Mouse (Mus musculus) bone marrow, adult 2 months (tissue): Measurements from ENCODE around the gene Ccndbp1. TPM values are rescaled to one million over a fixed set of nuclear protein-coding genes. Genes with fewer than 3 reads are reported as not detected.
"Not testable (repeated sequence)": the region's sequence is repeated elsewhere in the genome, so short reads cannot be mapped to it uniquely, and the experiment has no call there.

ENCODE experiments used
- H3K27ac ChIP-seq: fragments of 200-500 bp; 2 replicates; pipeline ENCODE4 v1.5.1; 2012; ENCODE audit warnings: low read depth, mild to moderate bottlenecking, control low read depth, inconsistent platforms, low read length; ENCODE audit not compliant: control insufficient read depth, poor library complexity, insufficient read depth
- H3K4me1 ChIP-seq: fragments of 200-500 bp; 2 replicates; pipeline ENCODE4 v1.6.1; 2011; ENCODE audit warnings: low read length; ENCODE audit not compliant: control insufficient read depth, insufficient read depth
- H3K4me3 ChIP-seq: fragments of 200-500 bp; replicated peaks from 2 replicates; pipeline ENCODE3; 2011; ENCODE audit warnings: mild to moderate bottlenecking, low read depth, low read length, control low read depth; ENCODE audit not compliant: control insufficient read depth
- CTCF ChIP-seq: fragments of 200-500 bp; IDR thresholded peaks from 2 replicates; pipeline ENCODE4 v1.5.1; 2011; ENCODE audit warnings: low read length, control low read depth; ENCODE audit not compliant: control insufficient read depth, insufficient read depth
- POLR2A ChIP-seq: fragments of 200-500 bp; IDR thresholded peaks from 2 replicates; pipeline ENCODE4 v1.6.1; 2011; ENCODE audit warnings: low read depth, mild to moderate bottlenecking, control low read depth, low read length, borderline replicate concordance; ENCODE audit not compliant: control insufficient read depth
- WGBS: fragments of 180-500 bp; shearing (Covaris S2); methylation state at CpG from one replicate; pipeline ENCODE4 v1.1.7; 2018; 5-methylcytosine and 5-hydroxymethylcytosine counted together
- polyA plus RNA-seq: library from polyadenylated mRNA; stranded (reverse); fragments of >200 nt; gene quantifications from 2 replicates; pipeline ENCODE4 v1.2.4, GENCODE M21; 2011; ENCODE audit warnings: low replicate concordance; ENCODE audit not compliant: missing spikeins, insufficient read depth, insufficient read length

The Ccndbp1 gene
- polyA plus RNA-seq, 1 experiment = 79.1 TPM

- TF ChIP-seq CTCF (no peak), POLR2A (no peak)
- 79% methylated on average over 2 of the region's 2 CpGs for WGBS
- Histone ChIP-seq H3K4me1 (peaks cover 1% of the 10 kb centered on the region; the same call in 1 of the 2 replicates), H3K27ac (no peak overlapping the region), H3K4me3 (no peak overlapping the region)
These were observed 27.3 kb upstream of the Ccndbp1 start for GRCm38 (mm10) chr2:120980861-120981260.

GRCm38 (mm10) chr2:120983611-120984010, 24.6 kb upstream of the Ccndbp1 start:
- Histone ChIP-seq H3K27ac (no peak overlapping the region), H3K4me1 (no peaks in the 10 kb centered on the region), H3K4me3 (no peak overlapping the region)
- TF ChIP-seq CTCF (no peak), POLR2A (no peak)
- 78% methylated on average over 2 of the region's 2 CpGs for WGBS

- TF ChIP-seq POLR2A (no peak), CTCF (peak; percentile 42; the same call in 1 of the 2 replicates)
- Histone ChIP-seq H3K4me3 (no peak overlapping the region), H3K4me1 (no peaks in the 10 kb centered on the region), H3K27ac (no peak overlapping the region)
- WGBS = 95% methylated on average over 1 of the region's 1 CpGs
These were observed 23.0 kb upstream of the Ccndbp1 start for GRCm38 (mm10) chr2:120985241-120985640.

GRCm38 (mm10) chr2:120991196-120991595, 17.0 kb upstream of the Ccndbp1 start:
- 85% methylated on average over 4 of the region's 4 CpGs for WGBS
- TF ChIP-seq CTCF = no peak
- no peak for TF ChIP-seq POLR2A
- H3K27ac ChIP-seq = no peak overlapping the region

GRCm38 (mm10) chr2:120996607-120997006, 11.6 kb upstream of the Ccndbp1 start:
- not testable (repeated sequence) for H3K4me3 ChIP-seq, H3K4me1 ChIP-seq, H3K27ac ChIP-seq
- WGBS = 44% methylated on average over 1 of the region's 1 CpGs

More at GRCm38 (mm10) chr2:120991196-120991595, 17.0 kb upstream of the Ccndbp1 start:
- no peak overlapping the region for H3K4me3 ChIP-seq
- no peaks in the 10 kb centered on the region for H3K4me1 ChIP-seq

GRCm38 (mm10) chr2:120998863-120999262, 9.3 kb upstream of the Ccndbp1 start:
- no peak overlapping the region for H3K27ac ChIP-seq
- WGBS = 66% methylated on average over 8 of the region's 8 CpGs
- H3K4me3 ChIP-seq = no peak overlapping the region
- no peaks in the 10 kb centered on the region for H3K4me1 ChIP-seq
- TF ChIP-seq CTCF = no peak
- no peak for TF ChIP-seq POLR2A

GRCm38 (mm10) chr2:121003586-121003985, 4.6 kb upstream of the Ccndbp1 start:
- Histone ChIP-seq H3K4me3 (no peak overlapping the region), H3K27ac (no peak overlapping the region), H3K4me1 (no peaks in the 10 kb centered on the region)
- TF ChIP-seq POLR2A = no peak
- peak; percentile 33; the same call in 1 of the 2 replicates for TF ChIP-seq CTCF
- 76% methylated on average over 2 of the region's 2 CpGs for WGBS

- TF ChIP-seq CTCF = no peak
- TF ChIP-seq POLR2A = no peak
- no peak overlapping the region for H3K4me3 ChIP-seq
- H3K4me1 ChIP-seq = no peaks in the 10 kb centered on the region; the same call in 1 of the 2 replicates
- no peak overlapping the region for H3K27ac ChIP-seq
- 92% methylated on average over 7 of the region's 7 CpGs for WGBS
These were observed 4.0 kb upstream of the Ccndbp1 start for GRCm38 (mm10) chr2:121004018-121004811.
